In the genomic region with DNA sequence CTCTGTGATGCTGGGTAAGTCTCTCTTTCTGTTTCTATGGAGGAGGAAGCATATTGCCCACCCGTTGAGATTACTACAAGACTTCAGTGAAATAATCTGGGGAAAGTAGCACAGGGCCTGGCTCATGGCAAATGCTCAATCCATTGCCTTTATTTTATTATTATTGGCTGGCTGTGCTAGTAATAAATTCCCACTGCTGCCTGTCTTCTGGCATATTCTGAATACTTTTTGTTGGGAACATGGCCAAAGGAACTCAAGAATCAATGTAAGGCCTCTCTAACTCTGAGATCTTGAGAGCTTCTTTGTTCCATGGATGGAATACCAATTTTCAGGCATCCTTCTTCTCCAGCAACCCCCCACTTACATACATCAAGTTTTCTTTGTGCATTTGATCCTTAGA, we compare ENCODE assay signal across 23 mouse cellular contexts.
DNase-seq lines count a peak whose midpoint lies in the region; ATAC-seq and TF ChIP-seq lines count a peak whose summit lies in the region.
"Had no signal": no experiment of that assay in that cellular context is flagged by ENCODE, and none has a peak within 500 bp of the region (broad histone marks: within the 10 kb centered on the region; RNA-seq: fewer than 3 reads in every experiment).

No protein-coding gene starts in this region.

- no peaks in the 10 kb centered on the region for H3K4me1 ChIP-seq in embryonic facial prominence, embryonic 14.5 days (ENCODE audit: control insufficient read depth, insufficient read depth, low read length)
- no peaks in the 10 kb centered on the region for H3K4me1 ChIP-seq in embryonic facial prominence, embryonic 10.5 days
- no peaks in the 10 kb centered on the region for H3K4me1 ChIP-seq in kidney, adult 2 months (ENCODE audit: control insufficient read depth, insufficient read depth, low read length)
- H3K4me1 ChIP-seq: embryonic facial prominence, embryonic 15.5 days; forebrain, embryonic 12.5 days; forebrain, embryonic 15.5 days; heart, embryonic 10.5 days; hindbrain, embryonic 13.5 days had no signal

- no peak overlapping the region for H3K9ac ChIP-seq in embryonic facial prominence, embryonic 14.5 days (ENCODE audit: low read depth, low read length)
- H3K9ac ChIP-seq: embryonic facial prominence, embryonic 15.5 days; forebrain, embryonic 12.5 days; forebrain, embryonic 15.5 days; hindbrain, embryonic 13.5 days had no signal

- TF ChIP-seq POLR2A in kidney, adult 2 months (IDR thresholded peaks at IDR 0.05; ENCODE audit: low read depth, low read length): no peak

- peak; percentile 69 for DNase-seq in embryonic facial prominence, embryonic 14.5 days (ENCODE audit: low spot score)
- DNase-seq in embryonic facial prominence, embryonic 10.5 days (ENCODE audit: low spot score): no peak
- peak; percentile 7 for DNase-seq in kidney, adult 2 months
- DNase-seq in kidney, postnatal 25 days: no peak
- DNase-seq in kidney, postnatal 14 days: peak; percentile 9
- no peak for DNase-seq in kidney, adult 11 months
- peak; percentile 18 for DNase-seq in fibroblast of lung, adult 2 months (ENCODE audit: low read depth)
- DNase-seq: adrenal gland, adult 8-10 months; adrenal gland, postnatal 25 days; cerebellum, adult 11-12 months; cerebellum, adult 8-10 months; cerebellum, postnatal 10 days; cerebellum, postnatal 36 days; embryo, embryonic 11 days; gastrocnemius, postnatal 25 days; heart, adult 2 months had no signal

- WGBS in embryonic facial prominence, embryonic 14.5 days: 62% methylated on average over 1 of the region's 1 CpGs
- 88% methylated on average over 1 of the region's 1 CpGs for WGBS in embryonic facial prominence, embryonic 10.5 days
- 63% methylated on average over 1 of the region's 1 CpGs for WGBS in kidney, adult 2 months

- H3K9me3 ChIP-seq in embryonic facial prominence, embryonic 14.5 days (ENCODE audit: control insufficient read depth, low read length): no peaks in the 10 kb centered on the region
- H3K9me3 ChIP-seq in embryonic facial prominence, embryonic 10.5 days: no peaks in the 10 kb centered on the region
- H3K9me3 ChIP-seq: embryonic facial prominence, embryonic 15.5 days; forebrain, embryonic 12.5 days; forebrain, embryonic 15.5 days; heart, embryonic 10.5 days; hindbrain, embryonic 13.5 days had no signal

- H3K27me3 ChIP-seq in embryonic facial prominence, embryonic 14.5 days (replicated peaks; ENCODE audit: control insufficient read depth, insufficient read depth, low read length): no peaks in the 10 kb centered on the region
- no peaks in the 10 kb centered on the region for H3K27me3 ChIP-seq in embryonic facial prominence, embryonic 10.5 days (replicated peaks; ENCODE audit: low read depth, poor library complexity, severe bottlenecking)
- no peaks in the 10 kb centered on the region for H3K27me3 ChIP-seq in kidney, adult 2 months (replicated peaks; ENCODE audit: control insufficient read depth, insufficient read depth, low read length)
- H3K27me3 ChIP-seq: embryonic facial prominence, embryonic 15.5 days; forebrain, embryonic 12.5 days; forebrain, embryonic 15.5 days; hindbrain, embryonic 13.5 days had no signal

- H3K36me3 ChIP-seq in embryonic facial prominence, embryonic 14.5 days (ENCODE audit: control insufficient read depth, insufficient read depth, low read length): no peaks in the 10 kb centered on the region
- H3K36me3 ChIP-seq in embryonic facial prominence, embryonic 10.5 days (replicated peaks): no peaks in the 10 kb centered on the region
- H3K36me3 ChIP-seq in kidney, adult 2 months (ENCODE audit: control insufficient read depth, insufficient read depth, low read length): no peaks in the 10 kb centered on the region
- H3K36me3 ChIP-seq: embryonic facial prominence, embryonic 15.5 days; forebrain, embryonic 12.5 days; forebrain, embryonic 15.5 days; heart, embryonic 10.5 days; hindbrain, embryonic 13.5 days had no signal

- TF ChIP-seq CTCF in kidney, adult 2 months (conservative IDR thresholded peaks at IDR 0.05; ENCODE audit: insufficient read depth, insufficient read length, low read depth, low read length): no peak

- H3K4me3 ChIP-seq in embryonic facial prominence, embryonic 14.5 days (ENCODE audit: low read depth, low read length): no peak overlapping the region
- no peak overlapping the region for H3K4me3 ChIP-seq in embryonic facial prominence, embryonic 10.5 days
- H3K4me3 ChIP-seq in kidney, adult 2 months (ENCODE audit: insufficient read depth, low read depth, low read length): no peak overlapping the region
- H3K4me3 ChIP-seq: embryonic facial prominence, embryonic 15.5 days; forebrain, embryonic 12.5 days; forebrain, embryonic 15.5 days; heart, adult 2 months; heart, embryonic 10.5 days; hindbrain, embryonic 13.5 days had no signal

- H3K27ac ChIP-seq in embryonic facial prominence, embryonic 14.5 days (replicated peaks; ENCODE audit: low read depth, low read length): no peak overlapping the region
- H3K27ac ChIP-seq in embryonic facial prominence, embryonic 10.5 days (replicated peaks): no peak overlapping the region
- no peak overlapping the region for H3K27ac ChIP-seq in kidney, adult 2 months (ENCODE audit: insufficient read depth, low read depth, low read length)
- H3K27ac ChIP-seq: embryonic facial prominence, embryonic 15.5 days; forebrain, embryonic 12.5 days; forebrain, embryonic 15.5 days; heart, adult 2 months; heart, embryonic 10.5 days; hindbrain, embryonic 13.5 days had no signal

- H3K4me2 ChIP-seq in embryonic facial prominence, embryonic 14.5 days (ENCODE audit: low read depth, low read length): no peak overlapping the region
- H3K4me2 ChIP-seq: embryonic facial prominence, embryonic 15.5 days; forebrain, embryonic 12.5 days; forebrain, embryonic 15.5 days; hindbrain, embryonic 13.5 days had no signal

- ATAC-seq in embryonic facial prominence, embryonic 14.5 days (ENCODE audit: low read depth): no peak
- ATAC-seq: activated CD4-positive, CD25-positive, alpha-beta regulatory T cell, adult 4 months; forebrain, embryonic 15.5 days; hindbrain, embryonic 16.5 days had no signal

Comparison
In these comparisons a context has a peak if more than half of its experiments do, and no peak if none do; other contexts are left out.
1. DNase-seq: peak in embryonic facial prominence, embryonic 14.5 days (single experiment), kidney, adult 2 months (single experiment), kidney, postnatal 14 days (single experiment) and fibroblast of lung, adult 2 months (single experiment); none in embryonic facial prominence, embryonic 10.5 days (single experiment), kidney, postnatal 25 days (0 of 2) and kidney, adult 11 months (single experiment).